ENCODE assay signal across 8 mouse cellular contexts in the genomic region with DNA sequence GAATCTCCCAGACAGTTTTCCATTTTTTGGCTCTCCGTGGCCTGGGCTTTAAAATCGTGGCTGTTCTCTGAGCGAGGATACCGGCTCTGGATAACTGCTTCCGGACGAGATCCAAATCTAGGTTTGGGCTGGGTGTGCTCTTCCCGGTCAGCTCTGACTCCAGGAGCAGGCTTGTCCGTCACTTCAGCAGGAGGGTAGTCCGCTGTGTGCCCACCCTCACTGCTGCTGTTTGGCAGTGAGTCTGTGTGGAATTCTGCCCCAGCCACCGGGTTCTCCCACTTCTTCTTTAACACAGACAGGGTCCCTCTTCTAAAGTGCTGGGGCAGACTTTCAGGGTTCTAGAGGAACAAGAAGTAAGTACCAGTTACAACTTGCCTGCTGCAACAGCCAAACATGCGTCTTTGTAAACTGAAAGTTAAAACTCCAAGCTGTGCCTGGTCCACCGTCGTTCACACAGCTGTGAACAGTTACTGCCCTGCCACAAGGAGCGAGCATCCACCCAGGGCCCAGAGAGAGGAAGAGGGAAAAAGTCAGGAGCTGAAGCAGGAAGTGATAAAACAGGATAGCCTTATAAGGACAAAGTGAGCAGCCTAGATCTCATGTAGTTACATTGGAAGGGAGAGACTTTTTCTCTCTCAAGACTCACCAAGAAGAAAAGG. TPM values are rescaled to one million over a fixed set of nuclear protein-coding genes. Genes with fewer than 3 reads are reported as not detected.
DNase-seq lines count a peak whose midpoint lies in the region; ATAC-seq lines count a peak whose summit lies in the region.

No protein-coding gene starts in this region.

- H3K27ac ChIP-seq in forebrain, embryonic 15.5 days (replicated peaks) = peak overlapping the region; percentile 93
- peak overlapping the region; percentile 84 for H3K27ac ChIP-seq in hindbrain, embryonic 11.5 days (ENCODE audit: low read depth, low read length)
- peak overlapping the region; percentile 71 for H3K27ac ChIP-seq in liver, embryonic 13.5 days
- peak overlapping the region; percentile 74 for H3K27ac ChIP-seq in neural tube, embryonic 12.5 days

- no peak for ATAC-seq in forebrain, embryonic 15.5 days (replicated peaks)
- no peak for ATAC-seq in hindbrain, embryonic 11.5 days (ENCODE audit: low FRiP score)
- ATAC-seq in liver, embryonic 13.5 days (ENCODE audit: low read depth) = no peak
- no peak for ATAC-seq in neural tube, embryonic 12.5 days (ENCODE audit: low FRiP score, low read depth)

- no peaks in the 10 kb centered on the region for H3K9me3 ChIP-seq in forebrain, embryonic 15.5 days
- H3K9me3 ChIP-seq in hindbrain, embryonic 11.5 days (ENCODE audit: control insufficient read depth, low read length) = no peaks in the 10 kb centered on the region
- H3K9me3 ChIP-seq in liver, embryonic 13.5 days (replicated peaks) = no peaks in the 10 kb centered on the region
- no peaks in the 10 kb centered on the region for H3K9me3 ChIP-seq in neural tube, embryonic 12.5 days

- H3K4me2 ChIP-seq in forebrain, embryonic 15.5 days (replicated peaks) = peak overlapping the region; percentile 38
- peak overlapping the region; percentile 31 for H3K4me2 ChIP-seq in hindbrain, embryonic 11.5 days (replicated peaks; ENCODE audit: low read depth, low read length)
- peak overlapping the region; percentile 42 for H3K4me2 ChIP-seq in liver, embryonic 13.5 days
- peak overlapping the region; percentile 50 for H3K4me2 ChIP-seq in neural tube, embryonic 12.5 days (replicated peaks)

- peak overlapping the region; percentile 28 for H3K4me3 ChIP-seq in forebrain, embryonic 15.5 days
- H3K4me3 ChIP-seq in hindbrain, embryonic 11.5 days (ENCODE audit: low read depth, low read length) = peak overlapping the region; percentile 28
- H3K4me3 ChIP-seq in liver, embryonic 13.5 days (replicated peaks) = peak overlapping the region; percentile 38
- H3K4me3 ChIP-seq in neural tube, embryonic 12.5 days = peak overlapping the region; percentile 31

- WGBS in forebrain, embryonic 15.5 days = 58% methylated on average over 14 of the region's 14 CpGs
- 55% methylated on average over 14 of the region's 14 CpGs for WGBS in hindbrain, embryonic 11.5 days
- WGBS in liver, embryonic 13.5 days (ENCODE audit: insufficient replicate concordance) = 24% methylated on average over 14 of the region's 14 CpGs
- WGBS in neural tube, embryonic 12.5 days = 59% methylated on average over 14 of the region's 14 CpGs

- peak overlapping the region; percentile 42 for H3K9ac ChIP-seq in forebrain, embryonic 15.5 days (replicated peaks)
- peak overlapping the region; percentile 44 for H3K9ac ChIP-seq in hindbrain, embryonic 11.5 days (ENCODE audit: low read depth, low read length)
- H3K9ac ChIP-seq in liver, embryonic 13.5 days = peak overlapping the region; percentile 50
- H3K9ac ChIP-seq in neural tube, embryonic 12.5 days = peak overlapping the region; percentile 51; the same call in 1 of the 2 replicates

- H3K36me3 ChIP-seq in forebrain, embryonic 15.5 days = no peaks in the 10 kb centered on the region
- H3K36me3 ChIP-seq in hindbrain, embryonic 11.5 days (ENCODE audit: control insufficient read depth, insufficient read depth, low read length) = no peaks in the 10 kb centered on the region
- peaks cover 7% of the 10 kb centered on the region for H3K36me3 ChIP-seq in liver, embryonic 13.5 days
- H3K36me3 ChIP-seq in neural tube, embryonic 12.5 days = no peaks in the 10 kb centered on the region

- H3K4me1 ChIP-seq in forebrain, embryonic 15.5 days = peaks cover 34% of the 10 kb centered on the region
- H3K4me1 ChIP-seq in hindbrain, embryonic 11.5 days (replicated peaks; ENCODE audit: control insufficient read depth, insufficient read depth, low read length) = peaks cover 7% of the 10 kb centered on the region; the same call in 1 of the 2 replicates
- 0 out of 2 replicates have a peak, but pooled peaks cover 5% of the 10 kb centered on the region for H3K4me1 ChIP-seq in liver, embryonic 13.5 days (replicated peaks)
- H3K4me1 ChIP-seq in neural tube, embryonic 12.5 days = peaks cover 24% of the 10 kb centered on the region

- DNase-seq in adrenal gland, adult 2 months = peak; percentile 57
- no peak for DNase-seq in adrenal gland, postnatal 4 days (ENCODE audit: low spot score in 2 of 2)
- peak; percentile 30 for DNase-seq in hindbrain, embryonic 11.5 days (ENCODE audit: low spot score)
- no peak for DNase-seq in liver, embryonic 13.5 days
- DNase-seq in frontal cortex, postnatal 25 days (ENCODE audit: low spot score in 2 of 2) = no peak
- no peak for DNase-seq in cerebellum, adult 11-12 months

- no peaks in the 10 kb centered on the region for H3K27me3 ChIP-seq in forebrain, embryonic 15.5 days
- no peaks in the 10 kb centered on the region for H3K27me3 ChIP-seq in hindbrain, embryonic 11.5 days (ENCODE audit: control insufficient read depth, insufficient read depth, low read length)
- no peaks in the 10 kb centered on the region for H3K27me3 ChIP-seq in liver, embryonic 13.5 days
- H3K27me3 ChIP-seq in neural tube, embryonic 12.5 days (replicated peaks) = no peaks in the 10 kb centered on the region

RNA-seq across cellular contexts. Expression of gene Cers5, which starts 47.1 kb away (rescaled TPM):
- 10 to 100 TPM; 46.4 to 54.6 TPM for total RNA-seq in adrenal gland, adult 2 months (2021)
- polyA plus RNA-seq in adrenal gland, adult 2 months (2012; rRNA removed) = 26.1 and 32.6 TPM in 2 replicates
- 10 to 100 TPM; 54.3 to 57.0 TPM for total RNA-seq in adrenal gland, postnatal 4 days (2021)
- 69.4 and 69.7 TPM in 2 replicates for polyA plus RNA-seq in forebrain, embryonic 15.5 days (2015; fragmentation: Nextera tagmentation; extraction: Ambion mirVana)
- polyA plus RNA-seq in hindbrain, embryonic 11.5 days (2014; fragmentation: Nextera tagmentation; extraction: Ambion mirVana) = 61.6 and 66.6 TPM in 2 replicates
- 11.2 and 11.7 TPM in 2 replicates for polyA plus RNA-seq in liver, embryonic 13.5 days (2015; fragmentation: Nextera tagmentation; extraction: Ambion mirVana)
- 65.6 and 67.3 TPM in 2 replicates for polyA plus RNA-seq in neural tube, embryonic 12.5 days (2016; fragmentation: Nextera tagmentation; extraction: Ambion mirVana)

RNA-seq across cellular contexts. Expression of gene Lima1, which starts 55.5 kb away (rescaled TPM):
- total RNA-seq in adrenal gland, adult 2 months (2021) = 10 to 100 TPM; 35.3 to 50.0 TPM
- polyA plus RNA-seq in adrenal gland, adult 2 months (2012; rRNA removed) = 5.7 and 8.3 TPM in 2 replicates
- total RNA-seq in adrenal gland, postnatal 4 days (2021) = 10 to 100 TPM; 51.0 to 51.9 TPM
- 37.9 and 38.4 TPM in 2 replicates for polyA plus RNA-seq in forebrain, embryonic 15.5 days (2015; fragmentation: Nextera tagmentation; extraction: Ambion mirVana)
- polyA plus RNA-seq in hindbrain, embryonic 11.5 days (2014; fragmentation: Nextera tagmentation; extraction: Ambion mirVana) = 30.8 and 31.8 TPM in 2 replicates
- polyA plus RNA-seq in liver, embryonic 13.5 days (2015; fragmentation: Nextera tagmentation; extraction: Ambion mirVana) = 7.8 and 12.0 TPM in 2 replicates
- polyA plus RNA-seq in neural tube, embryonic 12.5 days (2016; fragmentation: Nextera tagmentation; extraction: Ambion mirVana) = 31.2 and 35.5 TPM in 2 replicates

Comparison
In these comparisons a context has a peak if more than half of its experiments do, and no peak if none do; other contexts are left out.
1. DNase-seq: peak in adrenal gland, adult 2 months (single experiment) and hindbrain, embryonic 11.5 days (single experiment); none in adrenal gland, postnatal 4 days (0 of 2), liver, embryonic 13.5 days (single experiment), frontal cortex, postnatal 25 days (0 of 2) and cerebellum, adult 11-12 months (single experiment).
2. Peak in every context shown above with its lines, with median percentiles within 50 percentile points of each other: H3K27ac ChIP-seq, H3K4me2 ChIP-seq, H3K4me3 ChIP-seq and H3K9ac ChIP-seq.